Mouse (Mus musculus) embryo, embryonic 11.5 days (tissue): ENCODE results near the gene Fcgrt.
A peak's percentile ranks its signal among the peaks of the same experiment; 100 is the strongest.
"Not testable (repeated sequence)": the region's sequence is repeated elsewhere in the genome, so short reads cannot be mapped to it uniquely, and the experiment has no call there.

Source experiments
- DNase-seq: peaks from one replicate; pipeline ENCODE4 v3.0.0-alpha.2; 2012; ENCODE audit warnings: low read depth, low spot score

Gene Fcgrt

DNA sequence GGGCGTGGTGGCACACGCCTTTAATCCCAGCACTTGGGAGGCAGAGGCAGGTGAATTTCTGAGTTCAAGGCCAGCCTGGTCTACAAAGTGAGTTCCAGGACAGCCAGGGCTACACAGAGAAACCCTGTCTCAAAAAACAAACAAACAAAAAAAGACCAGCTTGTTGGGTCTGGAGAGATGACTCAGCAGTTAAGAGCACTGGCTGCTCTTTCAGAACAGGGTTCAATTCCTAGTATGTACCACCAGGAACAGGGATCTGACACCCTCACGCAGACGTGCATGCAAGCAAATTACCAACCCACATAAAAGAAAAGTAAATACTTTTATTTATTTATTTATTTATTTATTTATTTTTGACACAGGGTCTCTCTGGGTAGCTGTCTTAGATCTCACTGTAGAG is 6.4 kb upstream of the Fcgrt start:
- not testable (repeated sequence) for DNase-seq

DNA sequence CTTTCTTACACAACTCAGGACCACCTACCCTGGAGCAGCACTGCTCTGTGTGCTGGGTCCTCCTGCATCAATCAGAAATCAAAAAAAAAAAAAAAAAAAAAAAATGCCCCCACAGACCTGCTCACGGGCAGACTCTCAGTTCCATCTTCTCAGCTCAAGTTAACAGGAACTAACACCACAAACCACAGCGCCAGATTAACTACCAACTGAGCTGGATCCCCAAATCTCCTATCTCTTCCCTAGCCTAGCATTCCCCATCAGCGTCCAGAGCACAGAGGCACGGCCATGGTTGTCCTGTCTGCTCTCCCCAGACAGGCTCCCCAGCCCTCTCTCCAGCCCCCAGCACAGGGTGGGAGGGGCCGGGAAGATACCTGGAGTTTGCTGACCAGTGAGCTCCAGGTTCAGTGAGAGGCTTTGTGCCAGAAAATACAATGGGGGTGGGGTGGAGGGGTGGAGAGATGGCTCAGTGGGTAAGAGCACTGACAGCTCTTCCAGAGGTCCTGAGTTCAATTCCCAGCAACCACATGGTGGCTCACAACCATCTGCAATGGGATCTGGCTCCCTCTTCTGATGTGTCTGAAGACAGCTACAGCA is 3.5 kb upstream of the Fcgrt start:
- DNase-seq = no peak

DNA sequence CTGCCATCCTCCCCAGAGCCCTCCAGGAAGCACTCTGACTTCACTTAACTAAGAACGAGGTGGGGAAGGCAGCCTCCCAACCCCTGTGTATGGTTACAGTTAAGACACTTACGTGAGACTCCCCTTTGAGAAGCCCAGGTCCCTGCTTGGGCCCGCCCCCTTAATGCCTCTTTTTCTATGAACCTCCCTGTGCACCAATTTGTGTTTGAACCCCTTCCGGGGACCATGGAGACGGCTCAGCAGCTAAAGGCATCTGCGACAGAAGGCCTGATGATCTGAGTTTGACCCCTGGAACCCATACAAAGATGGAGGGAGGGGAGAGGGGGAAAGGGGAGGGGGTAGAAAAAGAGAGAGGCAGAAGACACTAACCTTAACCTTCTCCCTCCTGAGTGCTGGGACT is 2.8 kb upstream of the Fcgrt start:
- DNase-seq = no peak

DNA sequence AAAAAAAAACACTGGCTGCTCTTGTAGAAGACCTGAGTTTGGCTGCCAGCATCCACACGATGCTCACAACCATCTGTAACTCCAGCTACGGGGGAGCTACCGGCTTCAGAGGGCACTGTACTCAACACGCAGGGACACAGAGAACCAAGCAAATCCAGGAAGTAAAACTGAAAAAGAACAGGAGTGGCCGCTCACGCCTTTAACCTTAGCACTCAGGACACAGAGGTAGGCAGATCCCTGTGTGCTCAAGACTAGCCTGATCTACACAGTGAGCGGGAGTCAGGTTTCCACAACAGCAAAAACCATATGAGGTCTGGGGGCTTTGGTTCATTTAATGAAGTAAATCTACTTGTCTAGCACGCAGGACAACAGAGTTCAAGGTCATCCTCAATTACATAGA is 1.8 kb upstream of the Fcgrt start:
- DNase-seq = no peak

DNA sequence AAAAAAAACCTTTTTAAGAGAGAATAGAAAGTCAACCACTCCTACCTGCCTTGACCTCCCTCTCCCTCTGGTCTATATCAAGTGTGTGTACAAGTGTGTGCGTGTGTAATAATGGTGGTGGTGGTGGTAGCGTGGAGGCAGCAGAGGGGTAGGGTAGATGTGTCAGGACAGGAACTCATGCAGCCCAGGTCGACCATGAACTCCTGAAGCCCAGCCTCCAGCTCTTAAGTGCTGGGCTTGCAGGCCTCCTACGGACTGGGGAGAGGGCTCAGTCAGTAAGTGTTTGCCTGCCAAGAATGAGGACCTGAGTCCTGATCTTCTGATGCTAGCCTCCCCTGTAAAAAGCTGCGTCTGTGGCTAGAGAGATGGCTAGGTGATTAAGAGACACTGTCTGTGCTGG is 1.3 kb upstream of the Fcgrt start:
- DNase-seq = no peak

DNA sequence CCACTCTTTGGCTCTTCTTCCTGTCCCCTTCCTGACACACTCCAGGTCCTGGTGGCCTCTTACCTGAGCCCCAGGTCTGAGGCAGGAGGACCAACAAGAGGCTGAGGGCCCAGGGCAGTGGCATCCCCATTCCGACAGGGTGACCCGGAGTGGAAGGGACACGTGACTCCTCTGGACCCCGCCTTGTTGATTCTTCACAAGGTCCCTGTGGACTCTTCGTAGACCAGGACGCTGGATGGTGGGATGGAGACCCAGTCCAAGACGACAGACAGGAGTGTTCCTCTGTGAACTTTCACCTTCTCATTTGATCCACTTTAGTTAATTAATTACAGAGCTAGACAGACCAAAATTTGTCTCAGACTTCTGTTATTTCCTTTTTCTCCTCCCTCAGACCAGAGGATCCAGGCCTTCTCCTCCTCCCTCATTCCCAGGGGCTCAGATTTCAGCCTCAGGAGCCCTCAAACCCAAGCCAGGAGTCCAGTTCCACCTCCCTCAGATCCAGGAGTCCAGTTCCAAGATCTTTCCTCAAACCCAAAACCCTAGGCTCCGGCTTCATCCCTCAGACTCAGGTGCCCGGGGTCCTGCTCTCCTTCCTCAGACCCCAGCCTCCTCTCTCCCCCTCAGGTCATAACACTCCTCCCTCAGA is 588 bp downstream of the Fcgrt start:
- no peak for DNase-seq

DNA sequence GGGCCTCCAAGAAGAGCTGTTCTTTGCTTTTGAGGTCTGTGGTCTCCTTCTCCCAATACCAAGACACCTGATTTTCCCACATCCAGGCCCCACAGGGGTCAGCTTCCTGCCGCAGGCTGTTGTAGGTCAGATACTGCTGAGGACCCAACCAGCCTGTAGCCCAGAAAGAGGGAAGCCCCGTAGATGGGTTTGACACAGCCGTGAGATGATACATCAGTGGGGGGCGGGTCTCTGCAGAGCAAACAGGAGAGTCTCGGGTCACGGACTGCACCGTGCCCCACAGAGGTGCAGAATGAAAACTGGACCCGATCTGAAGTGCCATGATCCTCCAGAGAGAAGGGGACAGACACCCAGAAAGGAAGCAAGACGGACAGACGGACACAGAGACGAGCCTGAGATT is 1.2 kb downstream of the Fcgrt start:
- no peak for DNase-seq

DNA sequence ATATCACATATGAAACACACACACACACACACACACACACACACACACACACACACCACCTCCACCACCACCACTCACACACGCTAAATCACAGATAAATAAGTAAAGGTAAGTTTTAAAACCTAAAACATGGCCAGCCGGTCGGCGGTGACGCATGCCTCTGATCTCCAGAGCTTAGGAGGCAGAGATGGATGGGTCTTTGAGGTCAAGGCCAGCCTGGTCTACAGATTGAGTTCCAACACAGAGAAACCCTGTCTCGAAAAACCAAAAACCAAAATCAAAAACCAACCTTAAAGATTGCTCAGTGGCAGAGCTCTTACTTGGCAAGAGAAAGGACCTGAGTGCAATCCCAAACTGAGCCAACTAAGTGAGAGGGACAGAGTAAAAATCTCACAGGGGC is 3.6 kb downstream of the Fcgrt start:
- DNase-seq = no peak

DNA sequence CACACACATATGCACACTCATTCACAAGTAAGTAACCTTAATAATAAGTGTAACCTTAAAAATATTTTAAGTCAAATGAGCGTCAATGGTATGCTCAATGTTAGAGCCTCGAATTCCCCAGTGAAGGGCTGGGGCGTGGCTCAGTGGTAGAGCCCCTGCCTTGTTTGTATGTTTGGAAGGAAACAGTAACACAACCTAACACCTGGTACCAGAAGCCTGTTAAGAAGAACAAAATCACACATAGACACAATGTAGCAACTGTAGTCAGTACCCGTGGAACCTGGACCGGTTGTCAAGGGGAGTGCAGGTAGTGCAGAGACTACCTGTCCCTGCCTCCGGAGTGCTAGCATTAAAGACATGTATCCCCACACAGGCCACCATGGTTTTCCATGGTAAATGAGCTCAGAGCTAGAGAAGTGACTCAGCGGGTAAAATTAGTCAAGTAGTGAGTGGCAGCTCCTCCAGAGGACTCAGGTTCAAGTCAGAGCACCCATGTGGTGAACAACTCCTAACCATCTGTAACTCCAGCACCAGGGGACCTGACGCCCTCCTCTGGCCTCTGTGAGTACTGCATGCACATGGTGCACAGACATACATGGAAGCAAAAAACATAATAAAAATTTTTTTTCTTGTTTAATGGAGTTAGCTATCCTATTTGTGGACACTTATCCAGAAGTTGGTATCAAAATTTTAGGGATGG is 5.0 kb downstream of the Fcgrt start:
- DNase-seq = no peak

DNA sequence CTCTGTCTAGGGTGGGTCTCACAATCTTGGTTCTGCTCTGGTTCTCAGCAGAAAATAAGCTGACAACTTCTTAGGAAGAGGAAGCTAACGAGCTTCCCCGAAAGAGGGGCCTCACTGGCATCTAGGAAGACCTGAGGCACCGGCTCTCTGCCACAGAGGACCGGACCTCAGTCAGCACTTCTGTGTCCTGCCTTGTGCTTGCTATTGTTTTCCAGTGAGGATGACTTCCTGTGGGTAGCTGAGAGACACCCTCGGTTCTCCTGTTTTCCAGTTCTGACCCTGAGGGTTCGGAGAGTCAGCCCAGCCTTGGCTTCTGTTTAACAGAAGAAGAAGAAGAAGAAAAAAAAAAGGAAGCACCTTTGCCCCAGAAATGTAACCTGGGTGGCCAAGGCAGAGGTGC is 6.2 kb downstream of the Fcgrt start:
- DNase-seq = no peak

DNA sequence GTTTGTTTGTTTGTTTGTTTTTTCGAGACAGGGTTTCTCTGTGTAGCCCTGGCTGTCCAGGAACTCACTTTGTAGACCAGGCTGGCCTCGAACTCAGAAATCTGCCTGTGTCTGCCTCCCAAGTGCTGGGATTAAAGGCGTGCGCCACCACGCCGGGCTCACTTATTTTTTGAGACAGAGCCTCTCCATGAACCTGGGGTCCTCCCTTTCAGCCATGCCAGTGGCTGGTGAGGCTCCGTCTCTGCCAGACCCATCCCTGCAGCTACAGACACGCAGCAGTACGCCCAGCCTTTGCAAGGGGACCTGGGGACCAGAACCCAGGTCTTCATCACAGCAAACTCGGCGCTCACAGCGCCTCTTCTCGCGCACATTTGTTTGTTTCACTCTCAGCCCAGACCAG is 7.7 kb downstream of the Fcgrt start:
- DNase-seq = not testable (repeated sequence)

DNA sequence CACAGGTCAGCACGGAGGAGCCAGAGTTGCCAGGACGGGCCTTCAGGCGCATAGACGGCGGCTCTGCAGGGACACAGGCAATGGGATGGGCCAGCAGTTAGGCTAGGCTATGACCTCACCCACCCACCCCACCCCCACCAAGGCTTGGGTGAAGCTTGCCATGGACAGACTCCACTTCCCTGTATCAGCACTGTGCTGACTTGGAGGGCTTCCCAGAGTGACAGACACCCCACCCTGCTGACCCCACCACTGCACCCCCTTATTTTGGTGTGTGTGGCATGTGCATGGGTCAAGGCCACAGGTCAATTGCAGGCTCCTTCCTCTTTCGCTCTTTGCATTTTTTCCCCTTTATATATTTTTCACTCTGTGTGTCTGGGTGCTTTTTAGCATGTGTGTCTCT is 8.3 kb downstream of the Fcgrt start:
- no peak for DNase-seq

DNA sequence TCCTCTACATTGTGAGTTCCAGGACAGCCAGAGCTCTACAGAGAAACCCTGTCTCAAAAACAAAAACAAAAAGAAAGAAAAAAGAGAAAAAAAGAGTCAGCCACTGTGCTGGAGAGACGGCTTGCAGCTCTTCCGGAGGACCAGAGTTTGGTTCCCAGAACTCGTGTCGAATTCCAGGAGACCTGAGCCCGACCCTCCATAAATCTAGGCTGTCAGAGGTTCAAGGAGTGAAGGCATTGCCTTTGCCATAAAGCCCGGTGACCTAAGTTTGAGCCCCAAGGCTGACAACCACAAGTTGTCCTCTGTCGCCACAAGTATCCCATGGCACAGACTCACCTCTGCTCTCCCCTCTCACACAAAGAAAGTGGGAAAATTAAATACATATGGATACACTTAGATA is 9.5 kb downstream of the Fcgrt start:
- DNase-seq = no peak

DNA sequence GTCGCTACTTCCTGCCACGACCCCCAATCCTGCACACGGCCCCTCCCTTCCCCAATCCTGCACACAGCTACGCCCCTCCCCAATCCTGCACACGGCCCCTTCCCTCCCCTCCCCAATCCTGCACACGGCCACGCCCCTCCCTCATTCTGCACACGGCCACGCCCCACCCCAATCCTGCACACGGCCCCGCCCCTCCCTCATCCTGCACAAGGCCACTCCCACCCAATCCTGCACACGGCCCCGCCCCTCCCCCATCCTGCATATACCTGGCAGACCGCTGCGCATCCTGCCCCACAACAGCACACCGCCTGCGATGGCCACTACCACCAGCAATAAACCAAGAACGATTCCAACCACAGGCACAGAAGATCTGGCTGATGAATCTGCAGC is 10.1 kb downstream of the Fcgrt start:
- no peak for DNase-seq

DNA sequence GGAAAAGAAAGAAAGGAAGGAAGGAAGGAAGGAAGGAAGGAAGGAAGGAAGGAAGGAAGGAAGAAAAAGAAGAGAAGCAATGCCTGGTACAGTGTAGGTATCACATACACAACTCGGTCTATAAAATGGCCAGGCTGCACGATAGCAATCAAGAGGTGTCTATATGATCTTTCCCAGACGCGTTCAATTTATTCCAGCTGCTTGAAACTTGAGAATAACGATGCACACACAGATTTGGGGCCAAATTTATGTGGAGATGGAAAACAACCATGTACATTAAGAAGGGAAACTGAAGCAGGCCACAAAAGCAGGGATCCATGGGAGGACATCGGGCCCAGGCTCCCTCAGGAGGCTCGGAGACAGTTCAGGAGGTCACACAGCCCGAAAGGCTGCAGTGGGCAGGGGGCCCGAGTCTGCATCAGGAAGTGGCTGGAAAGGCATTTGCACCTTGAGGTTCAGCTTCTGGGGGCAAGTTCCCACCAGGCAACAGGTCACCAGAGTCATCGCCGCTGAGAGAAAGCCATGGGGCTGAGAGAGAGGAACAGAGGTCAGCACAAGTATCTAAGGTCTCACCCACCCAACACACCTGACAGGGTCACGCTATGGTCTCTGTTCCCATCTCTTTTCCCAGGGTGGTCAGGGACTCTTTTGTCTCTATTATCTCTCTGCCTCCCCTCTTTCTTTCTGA is 10.7 kb downstream of the Fcgrt start:
- no peak for DNase-seq

DNA sequence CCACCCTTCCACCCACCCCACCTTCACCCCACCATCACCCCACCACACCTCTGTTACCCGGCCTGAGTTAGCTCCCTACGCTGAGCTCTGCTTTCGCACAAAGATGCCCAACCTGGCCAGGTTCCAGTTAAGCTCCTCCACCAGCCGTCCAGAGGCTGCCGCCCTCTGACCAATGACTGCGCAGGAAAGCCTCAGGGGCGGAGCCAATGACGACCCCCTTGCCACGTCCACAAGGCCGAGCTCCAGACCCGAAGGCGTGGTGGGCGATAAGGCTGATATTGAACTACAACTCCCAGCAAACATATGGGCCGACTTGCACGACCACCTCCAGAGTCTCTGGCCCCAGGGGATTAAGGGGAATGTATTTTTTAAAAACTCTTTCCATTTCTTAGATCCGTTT is 11.6 kb downstream of the Fcgrt start, which contains the start of gene Rcn3:
Rcn3 (minus strand) TSS at position 174 of the 400 bp plus-strand sequence.
- DNase-seq = peak; percentile 90

DNA sequence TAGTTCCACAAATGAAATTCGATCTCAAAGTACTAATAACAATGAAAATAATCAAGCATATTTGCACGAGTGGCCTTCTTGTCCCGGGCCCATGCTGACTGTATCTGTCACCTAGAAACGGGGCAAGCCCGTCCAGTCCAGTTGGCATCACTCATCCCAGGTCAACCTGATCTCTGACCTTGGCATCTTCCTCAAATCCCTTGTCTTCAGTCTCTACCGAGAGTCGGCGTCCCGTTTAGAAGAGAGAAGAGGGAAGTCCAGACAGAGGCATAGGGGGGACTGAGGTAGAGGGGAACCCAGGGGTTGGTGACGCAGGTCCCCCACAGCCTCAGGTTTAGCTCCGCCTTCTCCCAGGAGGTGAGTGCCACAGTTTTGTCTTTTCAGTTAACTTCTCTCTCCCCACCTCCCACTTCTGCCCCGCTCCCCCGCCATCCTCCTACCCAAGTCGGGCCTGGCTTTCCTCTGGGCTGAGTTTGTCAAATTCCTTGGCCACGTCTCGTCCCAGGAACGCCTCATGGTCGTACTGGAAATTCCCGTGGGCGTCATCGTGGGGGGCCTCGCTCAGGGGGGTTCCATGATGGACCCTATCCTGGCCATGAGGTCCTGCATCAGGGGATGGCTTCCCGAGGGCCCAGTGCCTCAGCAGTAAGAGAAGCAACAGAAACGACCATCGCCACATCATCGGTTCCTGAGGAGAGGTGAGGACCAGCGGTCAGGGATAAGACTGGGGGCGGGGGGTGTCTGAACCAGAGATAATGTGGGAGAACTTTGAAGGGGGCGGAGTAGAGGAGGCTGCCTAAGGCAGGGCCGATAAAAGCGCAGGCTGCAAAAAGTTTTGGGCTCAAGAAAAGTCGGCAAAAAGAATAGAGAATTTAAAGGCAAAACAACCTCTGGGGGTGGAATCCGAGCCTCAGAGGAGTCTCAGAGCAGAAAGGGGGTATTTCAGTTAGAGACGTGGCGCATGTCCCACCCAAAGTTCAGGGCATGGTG is 12.4 kb downstream of the Fcgrt start:
- DNase-seq = no peak

DNA sequence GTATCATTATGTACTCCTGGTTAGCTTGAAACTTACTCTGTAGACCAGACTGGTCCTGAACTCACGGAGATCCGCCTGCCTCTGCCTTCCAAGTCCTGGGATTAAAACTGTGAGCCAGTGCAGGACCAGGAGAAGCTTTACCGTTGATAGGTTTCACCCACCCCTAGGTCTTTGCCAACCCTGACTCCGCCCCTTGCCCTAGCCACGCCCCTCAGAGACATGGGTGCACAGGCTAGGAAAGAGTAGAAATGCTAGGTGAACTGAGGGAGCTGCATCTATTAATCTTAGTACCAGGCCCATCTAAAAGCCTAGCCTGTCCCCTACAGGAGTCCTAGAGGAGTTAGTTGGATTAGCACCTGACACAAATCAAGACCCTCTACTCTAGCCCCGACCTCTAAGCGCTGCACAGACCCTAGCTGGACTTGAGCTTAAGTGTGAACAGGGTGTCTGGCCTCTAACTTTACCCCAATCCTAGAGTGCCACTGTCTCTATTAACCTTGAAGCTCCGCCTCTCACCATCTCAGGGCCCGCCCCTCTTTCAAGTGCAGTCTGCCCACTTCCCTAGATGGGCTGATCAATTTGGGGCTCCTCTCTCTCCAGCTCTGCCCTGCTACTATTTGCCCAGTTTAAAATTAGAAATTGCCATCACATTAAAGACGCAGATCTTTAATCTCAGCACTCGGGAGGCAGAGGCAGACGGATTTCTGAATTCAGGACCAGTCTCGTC is 13.2 kb downstream of the Fcgrt start:
- no peak for DNase-seq

DNA sequence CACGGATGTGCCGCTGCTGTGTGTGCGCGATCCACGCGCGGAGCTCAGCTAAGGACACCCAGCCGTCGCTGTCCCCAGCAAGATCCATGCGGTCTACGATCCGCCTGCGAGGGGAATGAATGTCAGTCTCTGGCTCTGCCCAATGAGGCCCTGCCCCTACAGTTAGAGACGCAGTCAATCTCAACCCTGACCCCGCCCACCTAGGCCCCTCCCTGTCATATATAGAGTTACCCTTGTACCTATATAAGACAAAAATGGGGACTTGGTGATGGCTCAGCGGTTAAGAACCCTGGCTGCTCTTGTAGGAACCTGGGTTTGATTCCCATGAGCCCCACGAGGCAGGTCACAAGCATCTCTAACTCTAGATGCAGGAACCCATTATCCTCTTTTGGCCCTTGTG is 15.1 kb downstream of the Fcgrt start:
- no peak for DNase-seq

DNA sequence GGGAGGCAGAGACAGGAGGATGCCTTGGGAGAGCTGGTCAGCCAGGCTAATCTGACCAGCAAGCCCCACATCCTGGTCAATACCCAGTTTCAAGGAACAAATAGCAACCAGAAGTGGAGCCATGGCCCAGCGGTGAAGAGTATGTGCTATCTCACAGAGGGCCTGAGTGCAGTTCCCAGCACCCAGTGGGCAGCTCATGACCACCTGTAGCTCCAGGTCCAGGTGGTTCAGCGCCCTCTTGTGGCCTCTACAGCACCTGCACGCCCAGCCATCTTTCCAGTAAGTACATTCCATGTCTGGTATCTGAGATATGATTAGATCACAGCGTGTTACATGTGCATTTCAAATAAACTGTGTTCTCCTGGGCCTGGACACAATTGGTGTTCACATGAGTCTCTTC is 17.6 kb downstream of the Fcgrt start:
- no peak for DNase-seq
